Mouse (Mus musculus) ES-E14 (cell line): ENCODE results near the gene Sept9. TPM values are rescaled to one million over a fixed set of nuclear protein-coding genes. Genes with fewer than 3 reads are reported as not detected.

Experiments used
- DNase-seq: peaks from one replicate; pipeline ENCODE4 v3.0.0-alpha.2; 2013; ENCODE audit warnings: low read depth, low spot score
- H3K27ac ChIP-seq: 2 replicates; pipeline ENCODE4 v1.5.1; 2012; ENCODE audit warnings: low read depth, mild to moderate bottlenecking, low read length, moderate library complexity, mixed read lengths; ENCODE audit not compliant: poor library complexity, insufficient read depth, severe bottlenecking
- H3K36me3 ChIP-seq: 2 replicates; pipeline ENCODE4 v1.6.1; 2012; ENCODE audit warnings: mild to moderate bottlenecking, low read length, moderate library complexity, mixed read lengths; ENCODE audit not compliant: control insufficient read depth, poor library complexity, insufficient read depth, severe bottlenecking
- H3K4me1 ChIP-seq, 2 experiments: fragments of 150-350 bp in 1 of 2; sonication (generic) in 1 of 2; 2 replicates each; pipeline ENCODE4 v1.6.1; 2012; ENCODE audit warnings: low read length in 2 of 2, mild to moderate bottlenecking in 1 of 2, mixed read lengths in 1 of 2; ENCODE audit not compliant: control insufficient read depth in 2 of 2, insufficient read depth in 2 of 2, poor library complexity in 1 of 2
- H3K4me3 ChIP-seq, 2 experiments: fragments of 150-350 bp in 1 of 2; sonication (generic) in 1 of 2; 2 replicates each; pipeline ENCODE4 v1.5.1; 2012; ENCODE audit warnings: low read length in 2 of 2, low read depth in 1 of 2, mild to moderate bottlenecking in 1 of 2, mixed read lengths in 1 of 2; ENCODE audit not compliant: insufficient read depth in 1 of 2, poor library complexity in 1 of 2, severe bottlenecking in 1 of 2
- H3K9ac ChIP-seq: 2 replicates; pipeline ENCODE4 v1.6.1; 2012; ENCODE audit warnings: low read depth, mild to moderate bottlenecking, low read length, mixed read lengths; ENCODE audit not compliant: poor library complexity, insufficient read depth, severe bottlenecking
- H3K9me3 ChIP-seq: fragments of 150-350 bp; sonication (generic); 2 replicates; pipeline ENCODE4 v1.6.1; 2012; ENCODE audit warnings: low read depth, mild to moderate bottlenecking, low read length; ENCODE audit not compliant: control insufficient read depth, insufficient read depth
- CHD2 ChIP-seq: IDR thresholded peaks from 2 replicates; pipeline ENCODE4 v1.6.1; 2014; ENCODE audit warnings: mild to moderate bottlenecking, low read depth, low read length, inconsistent platforms
- HCFC1 ChIP-seq: IDR thresholded peaks from 2 replicates; pipeline ENCODE4 v1.6.1; 2012; ENCODE audit warnings: low read length, inconsistent platforms, borderline replicate concordance; ENCODE audit not compliant: insufficient read depth
- MAFK ChIP-seq: IDR thresholded peaks from 2 replicates; pipeline ENCODE4 v1.6.1; 2014; ENCODE audit warnings: mild to moderate bottlenecking, low read depth, low read length, inconsistent platforms; ENCODE audit not compliant: insufficient read depth
- ZC3H11A ChIP-seq: IDR thresholded peaks from 2 replicates; pipeline ENCODE4 v1.6.1; 2012; ENCODE audit warnings: low read depth, mild to moderate bottlenecking, inconsistent platforms, low read length, borderline replicate concordance
- ZNF384 ChIP-seq: IDR thresholded peaks from 2 replicates; pipeline ENCODE4 v1.6.1; 2012; ENCODE audit warnings: low read depth, low read length, inconsistent platforms
- in situ Hi-C, 2 experiments: fragments of 600-800 bp; cut with MboI; formaldehyde crosslinking; loops; one replicate each; pipeline ENCODE4 v1.15.1; 2025; ENCODE audit warnings: low sequenced_read_pairs in 2 of 2, inconsistent platforms in 1 of 2; ENCODE audit not compliant: unreplicated experiment in 2 of 2
- total RNA-seq: library from RNA; depleted of rRNA; stranded (reverse); fragments of 300-350 nt; gene quantifications from 2 replicates; pipeline ENCODE4 v1.2.3, GENCODE M21; 2012

Gene Sept9
- total RNA-seq, 1 experiment, result 65.7 TPM

GRCm38 (mm10) chr11:117330951-117331254 is 131.4 kb downstream of the Sept9 start:
- 0 out of 2 replicates have a peak overlapping the region, but pooled peaks have one; percentile 7 for H3K27ac ChIP-seq
- in situ Hi-C loops, result no loop called here
- no peak for TF ChIP-seq ZC3H11A
- TF ChIP-seq ZNF384, result no peak
- TF ChIP-seq HCFC1, result no peak
- TF ChIP-seq CHD2, result no peak
- no peak for TF ChIP-seq MAFK
- H3K9ac ChIP-seq, result 0 out of 2 replicates have a peak overlapping the region, but pooled peaks have one; percentile 15
- no peaks in the 10 kb centered on the region for H3K9me3 ChIP-seq
- no peak overlapping the region for H3K4me3 ChIP-seq
- H3K4me1 ChIP-seq, result peaks cover 4 to 43% of the 10 kb centered on the region in 2 experiments; a peak in 3 of 4 replicates
- H3K36me3 ChIP-seq, result no peaks in the 10 kb centered on the region
- DNase-seq, result no peak

DNA sequence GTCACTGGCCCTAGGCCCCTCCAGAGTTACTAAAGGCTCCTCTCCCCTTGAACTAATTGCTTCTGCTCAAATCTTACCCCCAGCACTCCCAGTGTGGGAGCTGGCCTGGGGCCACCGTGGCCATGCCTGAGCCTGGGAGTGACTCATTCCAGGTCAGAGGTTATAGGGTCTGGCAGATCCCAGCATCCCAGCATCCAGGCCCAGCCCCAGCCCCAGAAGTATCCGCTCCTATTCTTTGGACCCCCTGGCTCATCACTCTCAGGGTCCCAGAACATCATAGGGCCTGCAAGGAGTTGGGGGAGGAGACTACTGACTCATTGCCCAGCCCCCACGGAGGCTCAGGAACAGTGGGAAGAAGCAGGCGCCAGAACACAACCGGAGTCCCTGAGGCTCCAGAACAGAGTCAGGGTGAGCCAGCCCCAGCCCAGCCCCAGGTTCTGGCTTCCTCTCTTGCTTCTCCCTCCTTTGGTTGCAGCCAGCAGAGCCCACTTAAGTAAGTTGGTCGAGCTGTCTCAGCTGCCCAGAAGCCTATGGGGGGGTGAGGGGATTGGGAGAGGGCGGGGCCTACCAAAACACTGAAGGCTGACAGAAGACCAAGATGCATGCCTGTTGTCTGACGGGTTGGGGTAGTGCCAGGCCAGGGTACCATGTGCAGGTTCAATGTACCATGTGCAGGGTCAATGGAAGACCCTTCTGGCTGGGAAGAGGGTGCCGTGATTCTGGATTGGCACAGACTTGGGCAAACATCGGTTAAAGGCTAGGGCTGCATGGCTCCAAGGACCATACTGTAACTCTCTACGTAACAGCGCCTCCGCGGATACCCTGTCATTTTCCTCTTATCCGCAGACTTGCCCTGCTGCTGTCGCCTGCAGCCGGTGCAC is 132.1 kb downstream of the Sept9 start:
- Histone ChIP-seq H3K4me3 (peak overlapping the region; percentile 69 to 80), H3K9me3 (no peaks in the 10 kb centered on the region), H3K27ac (0 out of 2 replicates have a peak overlapping the region, but pooled peaks have one; percentile 11), H3K9ac (peak overlapping the region; percentile 33; the same call in 1 of the 2 replicates), H3K4me1 (peaks cover 3 to 39% of the 10 kb centered on the region in 2 experiments; a peak in 3 of 4 replicates), H3K36me3 (no peaks in the 10 kb centered on the region; the same call in 1 of the 2 replicates)
- DNase-seq, result no peak
- in situ Hi-C loops, result no loop called here
- TF ChIP-seq HCFC1 (no peak), ZC3H11A (no peak), MAFK (no peak), CHD2 (no peak), ZNF384 (no peak)

- H3K27ac ChIP-seq, result peak overlapping the region; percentile 11; the same call in 1 of the 2 replicates
- DNase-seq, result no peak
- in situ Hi-C loops, result no loop called here
- H3K4me1 ChIP-seq, result peaks cover 0 to 32% of the 10 kb centered on the region in 2 experiments; a peak in 3 of 4 replicates
- no peaks in the 10 kb centered on the region; the same call in 1 of the 2 replicates for H3K36me3 ChIP-seq
- H3K9me3 ChIP-seq, result no peaks in the 10 kb centered on the region
- TF ChIP-seq MAFK, result no peak
- no peak for TF ChIP-seq ZC3H11A
- TF ChIP-seq CHD2, result no peak
- TF ChIP-seq ZNF384, result no peak
- no peak for TF ChIP-seq HCFC1
- H3K9ac ChIP-seq, result peak overlapping the region; percentile 81
- H3K4me3 ChIP-seq, result peak overlapping the region; percentile 69 to 80
Measured at GRCm38 (mm10) chr11:117332242-117333149, 133.0 kb downstream of the Sept9 start.

GRCm38 (mm10) chr11:117333150-117333715 is 133.8 kb downstream of the Sept9 start:
- TF ChIP-seq ZNF384, result no peak
- no peak for TF ChIP-seq HCFC1
- no peak for TF ChIP-seq CHD2
- no peak for TF ChIP-seq ZC3H11A
- no peak for TF ChIP-seq MAFK
- Histone ChIP-seq H3K4me1 (peaks cover 1 to 31% of the 10 kb centered on the region in 2 experiments; a peak in 3 of 4 replicates), H3K36me3 (no peaks in the 10 kb centered on the region; the same call in 1 of the 2 replicates), H3K4me3 (peak overlapping the region; percentile 69 to 80), H3K9ac (peak overlapping the region; percentile 81; the same call in 1 of the 2 replicates), H3K9me3 (no peaks in the 10 kb centered on the region), H3K27ac (peak overlapping the region; percentile 11; the same call in 1 of the 2 replicates)
- in situ Hi-C loops, result no loop called here
- no peak for DNase-seq
